Mouse (Mus musculus) heart, postnatal 4 days (tissue): ENCODE data around the gene Zfx. TPM values are rescaled to one million over a fixed set of nuclear protein-coding genes. Genes with fewer than 3 reads are reported as not detected.

Experiments
- DNase-seq: peaks from one replicate; pipeline ENCODE4 v3.0.0; 2021
- total RNA-seq, 2 experiments: library from RNA; stranded (reverse); gene quantifications; 2 replicates each; pipeline ENCODE4 v1.2.3; 2021

Zfx gene
- 10 to 100 TPM; 31.7 to 32.0 TPM for total RNA-seq

- peak; percentile 69 for DNase-seq
Measured at GRCm38 (mm10) chrX:94123059-94123839, at the start of gene Zfx. Gene Zfx (minus strand): TSS chrX:94123702.

- no peak for DNase-seq
Measured at GRCm38 (mm10) chrX:94169348-94169747, 45.8 kb upstream of the Zfx start.

- DNase-seq = no peak
Measured at GRCm38 (mm10) chrX:94152251-94152830, 28.8 kb upstream of the Zfx start.

- no peak for DNase-seq
Measured at GRCm38 (mm10) chrX:94150471-94150870, 27.0 kb upstream of the Zfx start.

GRCm38 (mm10) chrX:94142004-94142771 is 18.7 kb upstream of the Zfx start:
- no peak for DNase-seq

GRCm38 (mm10) chrX:94140080-94140479 is 16.6 kb upstream of the Zfx start:
- no peak for DNase-seq

GRCm38 (mm10) chrX:94138256-94138655 is 14.8 kb upstream of the Zfx start:
- no peak for DNase-seq

- no peak for DNase-seq
Measured at GRCm38 (mm10) chrX:94135084-94135483, 11.6 kb upstream of the Zfx start.

- DNase-seq = no peak
Measured at GRCm38 (mm10) chrX:94133551-94133950, 10.0 kb upstream of the Zfx start.

- peak; percentile 15 for DNase-seq
Measured at GRCm38 (mm10) chrX:94132239-94132638, 8.7 kb upstream of the Zfx start.

- no peak for DNase-seq
Measured at GRCm38 (mm10) chrX:94129712-94130111, 6.2 kb upstream of the Zfx start.

- no peak for DNase-seq
Measured at GRCm38 (mm10) chrX:94125950-94126349, 2.4 kb upstream of the Zfx start.

- DNase-seq = no peak
Measured at GRCm38 (mm10) chrX:94122709-94123058, 818 bp downstream of the Zfx start.

GRCm38 (mm10) chrX:94121866-94122708 is 1.4 kb downstream of the Zfx start:
- DNase-seq = peak; percentile 86

GRCm38 (mm10) chrX:94121161-94121856 is 2.2 kb downstream of the Zfx start:
- DNase-seq = peak; percentile 15

GRCm38 (mm10) chrX:94118350-94118749 is 5.2 kb downstream of the Zfx start:
- DNase-seq = no peak

- DNase-seq = no peak
Measured at GRCm38 (mm10) chrX:94115882-94116281, 7.6 kb downstream of the Zfx start.

GRCm38 (mm10) chrX:94105964-94106363 is 17.5 kb downstream of the Zfx start:
- no peak for DNase-seq

GRCm38 (mm10) chrX:94102938-94103337 is 20.6 kb downstream of the Zfx start:
- no peak for DNase-seq

- DNase-seq = no peak
Measured at GRCm38 (mm10) chrX:94100561-94100960, 22.9 kb downstream of the Zfx start.

GRCm38 (mm10) chrX:94091001-94091400 is 32.5 kb downstream of the Zfx start:
- DNase-seq = no peak

GRCm38 (mm10) chrX:94061246-94061645 is 62.3 kb downstream of the Zfx start:
- peak; percentile 23 for DNase-seq
